In genomic region chr11:62209111-62209510, GRCm38 (mm10) we compare ENCODE assay signal across 5 mouse cellular contexts.
"Had no signal": no experiment of that assay in that cellular context is flagged by ENCODE, and none has a peak within 500 bp of the region (broad histone marks: within the 10 kb centered on the region; RNA-seq: fewer than 3 reads in every experiment).

No protein-coding gene starts in this region.

- DNase-seq: lung, embryonic 14.5 days; lung, postnatal 14 days; midbrain, embryonic 14.5 days; right cerebral cortex, postnatal 14 days; thymus, postnatal 36 days had no signal
